Mouse (Mus musculus) kidney, postnatal 14 days (tissue): ENCODE measurements around the gene Slitrk2.

Experiments
- DNase-seq: peaks from one replicate; pipeline ENCODE4 v3.0.0; 2022; ENCODE audit warnings: mixed read lengths

Slitrk2 gene

GRCm38 (mm10) chrX:66648911-66649620, at the start of gene Slitrk2:
Gene Slitrk2 (plus strand): TSS chrX:66649318.
- DNase-seq: no peak

- no peak for DNase-seq
Observed at GRCm38 (mm10) chrX:66605490-66605889, 43.6 kb upstream of the Slitrk2 start.

- DNase-seq: peak; percentile 26
Observed at GRCm38 (mm10) chrX:66652455-66653144, 3.5 kb downstream of the Slitrk2 start.

- no peak for DNase-seq
Observed at GRCm38 (mm10) chrX:66657365-66657764, 8.2 kb downstream of the Slitrk2 start.

GRCm38 (mm10) chrX:66676959-66677358, 27.8 kb downstream of the Slitrk2 start:
- no peak for DNase-seq

GRCm38 (mm10) chrX:66678646-66679045, 29.5 kb downstream of the Slitrk2 start:
- no peak for DNase-seq
